Mouse (Mus musculus) bone marrow macrophage, adult 2 months (primary cell): ENCODE data around the gene Snrnp70.

ENCODE experiments used
- CTCF ChIP-seq: IDR thresholded peaks from 2 replicates; pipeline ENCODE4 v1.5.1; 2012; ENCODE audit warnings: low read depth, mild to moderate bottlenecking, low read length, moderate library complexity
- POLR2A ChIP-seq: IDR thresholded peaks from 2 replicates; pipeline ENCODE4 v1.6.1; 2012; ENCODE audit warnings: mild to moderate bottlenecking, low read depth, low read length, borderline replicate concordance

DNA sequence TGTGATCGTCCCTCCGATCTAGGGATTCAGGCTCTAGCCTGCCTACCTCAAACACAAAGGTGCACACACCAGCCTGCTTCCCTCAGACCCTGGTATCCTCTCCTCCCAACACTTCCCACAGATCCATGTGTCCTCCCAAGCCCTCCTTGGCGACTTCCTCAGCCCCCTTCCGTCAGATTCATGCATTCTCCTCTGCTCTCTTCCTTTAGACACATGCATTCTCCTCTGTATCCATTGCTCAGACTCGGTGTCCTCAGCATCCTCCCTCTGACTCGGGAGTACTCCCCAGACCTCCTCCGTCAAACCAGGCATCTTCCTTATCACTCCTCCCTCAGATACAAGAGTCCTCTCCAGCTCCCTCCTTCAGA is 38.3 kb upstream of the Snrnp70 start:
- TF ChIP-seq POLR2A (no peak), CTCF (no peak)
